Mouse (Mus musculus): ENCODE measurements around the gene Vav2.

The Vav2 gene

GRCm38 (mm10) chr2:27441767-27442707 is 15.2 kb upstream of the Vav2 start, which contains the start of gene Brd3os:
Brd3os (plus strand) TSS chr2:27442324.
- peak; percentile 96 for DNase-seq (ENCODE audit: low spot score)

- no peak for DNase-seq (ENCODE audit: low spot score)
Measured at GRCm38 (mm10) chr2:27438281-27438680, 11.4 kb upstream of the Vav2 start.

GRCm38 (mm10) chr2:27437876-27438275 is 11.0 kb upstream of the Vav2 start:
- no peak for DNase-seq (ENCODE audit: low spot score)

- DNase-seq (ENCODE audit: low spot score), result no peak
Measured at GRCm38 (mm10) chr2:27432599-27432998, 5.8 kb upstream of the Vav2 start.

GRCm38 (mm10) chr2:27430621-27431020 is 3.8 kb upstream of the Vav2 start:
- peak; percentile 68 for DNase-seq (ENCODE audit: low spot score)

GRCm38 (mm10) chr2:27428071-27428470 is 1.2 kb upstream of the Vav2 start:
- DNase-seq (ENCODE audit: low spot score), result peak; percentile 85

GRCm38 (mm10) chr2:27426406-27426854 is 403 bp downstream of the Vav2 start:
- DNase-seq (ENCODE audit: low spot score), result peak; percentile 38

GRCm38 (mm10) chr2:27425751-27426405 is 955 bp downstream of the Vav2 start:
- no peak for DNase-seq (ENCODE audit: low spot score)

GRCm38 (mm10) chr2:27425161-27425611 is 1.6 kb downstream of the Vav2 start:
- DNase-seq (ENCODE audit: low spot score), result no peak

- no peak for DNase-seq (ENCODE audit: low spot score)
Measured at GRCm38 (mm10) chr2:27423596-27423995, 3.2 kb downstream of the Vav2 start.

GRCm38 (mm10) chr2:27421293-27422068 is 5.4 kb downstream of the Vav2 start:
- DNase-seq (ENCODE audit: low spot score), result peak; percentile 75

GRCm38 (mm10) chr2:27418577-27419070 is 8.2 kb downstream of the Vav2 start:
- no peak for DNase-seq (ENCODE audit: low spot score)

GRCm38 (mm10) chr2:27417648-27418153 is 9.1 kb downstream of the Vav2 start:
- no peak for DNase-seq (ENCODE audit: low spot score)

GRCm38 (mm10) chr2:27416425-27416824 is 10.4 kb downstream of the Vav2 start:
- DNase-seq (ENCODE audit: low spot score), result no peak

- no peak for DNase-seq (ENCODE audit: low spot score)
Measured at GRCm38 (mm10) chr2:27415060-27415783, 11.6 kb downstream of the Vav2 start.

GRCm38 (mm10) chr2:27413936-27414657 is 12.7 kb downstream of the Vav2 start:
- no peak for DNase-seq (ENCODE audit: low spot score)

GRCm38 (mm10) chr2:27413582-27413935 is 13.3 kb downstream of the Vav2 start:
- no peak for DNase-seq (ENCODE audit: low spot score)

- DNase-seq (ENCODE audit: low spot score), result no peak
Measured at GRCm38 (mm10) chr2:27412245-27412800, 14.5 kb downstream of the Vav2 start.

GRCm38 (mm10) chr2:27411688-27412174 is 15.1 kb downstream of the Vav2 start:
- DNase-seq (ENCODE audit: low spot score), result no peak
